Mouse (Mus musculus) lung, postnatal 0 days (tissue): ENCODE measurements around the gene Lrmda. TPM values are rescaled to one million over a fixed set of nuclear protein-coding genes. Genes with fewer than 3 reads are reported as not detected.

Experiments
- ATAC-seq: fragments of 200-750 bp; cut with Nextera tagmentation; 2 replicates; pipeline ENCODE4 v1.8.0; 2017; ENCODE audit warnings: moderate library complexity
- DNase-seq: peaks from one replicate; pipeline ENCODE4 v3.0.0-alpha.2; 2016; ENCODE audit warnings: low spot score
- H3K27ac ChIP-seq: fragments of 300-500 bp; sonication (generic); 2 replicates; pipeline ENCODE4 v1.5.1; 2014; ENCODE audit warnings: antibody characterized with exemption, mild to moderate bottlenecking, low read length, mixed read lengths
- H3K27me3 ChIP-seq: fragments of 300-500 bp; sonication (generic); replicated peaks from 2 replicates; pipeline ENCODE4 v1.6.1; 2014; ENCODE audit warnings: low read length, mixed read lengths; ENCODE audit not compliant: insufficient read depth
- H3K36me3 ChIP-seq: fragments of 300-500 bp; sonication (generic); 2 replicates; pipeline ENCODE4 v1.6.1; 2014; ENCODE audit warnings: low read length, mixed read lengths; ENCODE audit not compliant: insufficient read depth
- H3K4me1 ChIP-seq: fragments of 300-500 bp; sonication (generic); 2 replicates; pipeline ENCODE4 v1.6.1; 2014; ENCODE audit warnings: antibody characterized with exemption, low read depth, low read length, mixed read lengths; ENCODE audit not compliant: insufficient read depth
- H3K4me2 ChIP-seq: fragments of 300-500 bp; sonication (generic); replicated peaks from 2 replicates; pipeline ENCODE4 v1.6.1; 2014; ENCODE audit warnings: low read depth, mild to moderate bottlenecking, low read length, moderate library complexity, mixed read lengths
- H3K4me3 ChIP-seq: fragments of 300-500 bp; sonication (generic); 2 replicates; pipeline ENCODE4 v1.5.1; 2014; ENCODE audit warnings: low read depth, low read length
- H3K9ac ChIP-seq: fragments of 300-500 bp; sonication (generic); replicated peaks from 2 replicates; pipeline ENCODE4 v1.6.1; 2014; ENCODE audit warnings: low read depth, mild to moderate bottlenecking
- H3K9me3 ChIP-seq: fragments of 300-500 bp; sonication (generic); 2 replicates; pipeline ENCODE4 v1.6.1; 2016; ENCODE audit warnings: low read length, mixed read lengths
- CTCF ChIP-seq: IDR thresholded peaks from 2 replicates; pipeline ENCODE4 v1.5.1; 2016; ENCODE audit warnings: antibody characterized with exemption, mild to moderate bottlenecking
- EP300 ChIP-seq: IDR thresholded peaks from 2 replicates; pipeline ENCODE4 v1.6.1; 2016; ENCODE audit warnings: antibody characterized with exemption, mild to moderate bottlenecking, control low read depth
- WGBS: fragments of 180-500 bp; shearing (Covaris S2); extraction: QIAGEN DNeasy Blood & Tissue Kit; methylation state at CpG from one replicate; pipeline ENCODE4 v1.1.7; 2014; 5-methylcytosine and 5-hydroxymethylcytosine counted together
- polyA plus RNA-seq: library from polyadenylated mRNA; unstranded; fragments of >200 nt; fragmentation: Nextera tagmentation; extraction: Ambion mirVana; gene quantifications from 2 replicates; pipeline ENCODE4 v1.2.1, GENCODE M21; 2015

The Lrmda gene
- polyA plus RNA-seq, 1 experiment from 2014 or later, result 0.86 TPM

DNA sequence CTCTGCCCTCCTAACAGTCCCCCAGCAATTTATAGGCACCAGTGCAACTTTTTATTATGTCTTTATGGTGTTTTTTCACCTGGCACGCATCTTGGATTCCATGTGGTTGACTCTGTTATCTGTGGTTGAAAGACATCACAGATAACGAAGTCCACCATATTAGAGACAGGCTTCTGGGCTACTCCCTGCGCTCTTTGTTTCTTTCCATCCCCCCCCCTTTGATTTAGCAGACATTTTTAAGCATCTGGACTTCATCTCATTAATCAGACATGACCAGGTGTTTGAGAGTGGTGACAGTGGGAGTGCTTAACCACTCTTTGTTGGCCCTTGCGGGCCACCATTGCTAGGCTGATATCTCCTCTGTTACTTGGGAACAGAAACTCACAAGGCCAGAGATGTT is 71.8 kb downstream of the Lrmda start:
- ATAC-seq (no peak), DNase-seq (peak; percentile 24)
- no peak overlapping the region for H3K9ac ChIP-seq
- TF ChIP-seq EP300 (no peak), CTCF (no peak)
- H3K4me2 ChIP-seq, result no peak overlapping the region
- H3K4me1 ChIP-seq, result peaks cover 20% of the 10 kb centered on the region; the same call in 1 of the 2 replicates
- H3K9me3 ChIP-seq, result no peaks in the 10 kb centered on the region; the same call in 1 of the 2 replicates
- WGBS, result 67% methylated on average over 4 of the region's 4 CpGs
- H3K36me3 ChIP-seq, result no peaks in the 10 kb centered on the region
- no peaks in the 10 kb centered on the region for H3K27me3 ChIP-seq
- no peak overlapping the region for H3K4me3 ChIP-seq
- H3K27ac ChIP-seq, result no peak overlapping the region

DNA sequence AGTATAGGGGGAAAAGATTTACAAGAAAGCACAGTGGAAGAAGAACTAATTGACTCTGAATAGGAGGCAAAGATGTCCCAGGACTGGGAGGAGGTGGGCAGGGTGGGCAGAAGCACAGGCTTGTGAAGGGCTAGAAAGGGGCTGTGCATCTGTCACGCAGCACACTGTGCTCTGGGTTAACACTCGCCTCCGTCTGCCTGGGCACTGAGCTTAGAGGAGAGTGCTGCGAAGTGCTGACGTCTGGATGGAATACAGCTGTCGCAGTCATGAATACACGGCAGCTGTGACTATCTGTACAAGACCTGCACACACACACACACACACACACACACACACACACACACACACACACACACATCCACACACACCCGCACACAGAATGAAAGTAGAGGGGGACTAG is 73.6 kb downstream of the Lrmda start:
- Histone ChIP-seq H3K9me3 (no peaks in the 10 kb centered on the region), H3K27me3 (no peaks in the 10 kb centered on the region), H3K9ac (no peak overlapping the region), H3K4me2 (no peak overlapping the region), H3K4me1 (peaks cover 20% of the 10 kb centered on the region; the same call in 1 of the 2 replicates), H3K36me3 (no peaks in the 10 kb centered on the region), H3K4me3 (no peak overlapping the region), H3K27ac (no peak overlapping the region)
- DNase-seq, result peak; percentile 63
- TF ChIP-seq CTCF, result no peak
- TF ChIP-seq EP300, result no peak
- peak; percentile 64 for ATAC-seq
- 27% methylated on average over 8 of the region's 8 CpGs for WGBS

DNA sequence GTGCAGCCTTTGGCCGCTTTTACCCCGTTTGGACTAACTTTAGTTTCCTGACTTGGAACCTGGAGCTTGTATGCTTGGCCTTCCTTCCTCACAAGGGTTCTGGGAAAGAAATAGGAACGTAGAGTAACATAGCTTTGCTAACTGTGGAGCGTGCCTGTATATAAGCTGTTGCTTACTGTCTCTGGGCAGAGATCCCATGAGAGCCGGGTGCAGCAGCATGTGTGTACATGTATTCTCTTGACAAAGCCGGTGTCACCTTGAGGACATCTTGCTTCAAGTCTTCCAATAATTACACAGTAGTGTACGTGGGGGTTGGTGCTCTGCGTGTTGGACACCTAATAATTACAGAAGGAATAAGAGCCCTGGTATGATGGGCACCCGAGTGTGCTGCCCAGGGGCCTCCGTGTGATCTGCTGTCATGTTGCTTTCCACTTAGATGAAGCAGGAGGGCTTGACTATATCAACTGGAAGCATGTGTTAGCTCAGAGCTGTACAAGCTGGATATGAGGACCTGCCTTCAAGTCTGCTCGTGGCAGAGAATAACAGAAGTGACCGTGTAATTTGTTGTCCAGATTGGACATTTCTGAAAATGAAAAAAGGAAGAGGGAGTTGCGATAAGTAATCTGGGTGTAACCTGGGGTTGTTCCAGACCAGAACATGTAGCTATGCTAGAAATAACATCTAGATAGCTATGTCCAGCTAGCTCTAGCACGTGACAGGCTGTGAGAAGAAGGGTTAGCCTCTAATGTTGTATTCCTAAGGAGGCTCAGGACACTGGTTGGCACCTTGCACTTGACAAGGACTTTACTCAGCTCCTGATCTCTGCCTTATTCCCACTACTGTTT is 82.7 kb downstream of the Lrmda start:
- 85% methylated on average over 14 of the region's 14 CpGs for WGBS
- no peaks in the 10 kb centered on the region for H3K36me3 ChIP-seq
- no peak for DNase-seq
- H3K4me3 ChIP-seq, result no peak overlapping the region
- no peaks in the 10 kb centered on the region for H3K9me3 ChIP-seq
- no peak overlapping the region for H3K9ac ChIP-seq
- no peak for ATAC-seq
- no peak overlapping the region for H3K27ac ChIP-seq
- no peak overlapping the region for H3K4me2 ChIP-seq
- TF ChIP-seq EP300 (no peak), CTCF (no peak)
- no peaks in the 10 kb centered on the region for H3K27me3 ChIP-seq
- no peaks in the 10 kb centered on the region for H3K4me1 ChIP-seq

DNA sequence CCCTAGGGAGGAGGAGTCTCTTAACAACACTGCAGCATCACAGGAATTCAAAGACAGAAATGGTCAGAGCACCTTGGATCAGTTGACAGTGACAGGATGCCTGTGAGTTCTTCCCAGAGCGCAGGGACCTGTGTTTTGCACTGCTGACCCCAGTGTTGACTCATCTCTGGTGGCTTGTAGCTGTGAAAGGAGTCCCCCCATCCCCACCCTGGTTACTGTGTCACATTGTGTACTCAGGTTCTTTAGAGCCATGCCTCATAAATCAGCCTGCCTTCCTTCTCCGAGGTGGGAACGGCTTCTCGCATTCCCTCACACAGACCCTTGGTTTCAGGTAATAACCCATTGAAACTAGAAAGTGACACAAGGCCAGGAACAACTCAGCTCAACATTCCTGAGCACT is 86.3 kb downstream of the Lrmda start:
- H3K4me1 ChIP-seq, result no peaks in the 10 kb centered on the region
- H3K9me3 ChIP-seq, result no peaks in the 10 kb centered on the region
- H3K4me2 ChIP-seq, result no peak overlapping the region
- H3K4me3 ChIP-seq, result no peak overlapping the region
- H3K27me3 ChIP-seq, result no peaks in the 10 kb centered on the region
- no peak for TF ChIP-seq CTCF
- TF ChIP-seq EP300, result no peak
- no peaks in the 10 kb centered on the region for H3K36me3 ChIP-seq
- 71% methylated on average over 4 of the region's 4 CpGs for WGBS
- no peak overlapping the region for H3K27ac ChIP-seq
- no peak for DNase-seq
- no peak for ATAC-seq
- no peak overlapping the region for H3K9ac ChIP-seq

DNA sequence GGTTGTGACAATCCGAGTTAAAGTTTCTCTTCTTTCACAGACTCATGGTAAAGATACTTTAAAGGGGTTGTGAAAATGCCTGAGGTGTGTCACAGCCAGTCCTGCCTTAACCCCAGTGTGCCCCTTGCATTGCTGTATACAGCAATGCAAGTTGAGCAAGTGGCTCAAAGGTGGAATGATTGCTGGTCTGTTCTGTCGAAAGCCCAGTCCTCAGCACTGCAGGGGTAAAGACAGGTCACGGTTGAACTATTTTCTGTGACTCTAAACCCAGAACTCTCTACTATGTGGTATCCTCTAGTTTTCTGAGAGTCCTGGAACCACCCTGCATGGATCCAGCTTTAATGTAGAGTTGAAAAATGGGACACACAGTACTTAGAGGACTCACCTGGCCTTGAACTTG is 87.3 kb downstream of the Lrmda start:
- Histone ChIP-seq H3K9me3 (no peaks in the 10 kb centered on the region), H3K4me3 (no peak overlapping the region), H3K27me3 (no peaks in the 10 kb centered on the region), H3K36me3 (no peaks in the 10 kb centered on the region), H3K4me2 (no peak overlapping the region), H3K9ac (no peak overlapping the region), H3K4me1 (no peaks in the 10 kb centered on the region), H3K27ac (no peak overlapping the region)
- TF ChIP-seq EP300 (no peak), CTCF (no peak)
- ATAC-seq, result no peak
- no peak for DNase-seq
- WGBS, result 71% methylated on average over 3 of the region's 3 CpGs

DNA sequence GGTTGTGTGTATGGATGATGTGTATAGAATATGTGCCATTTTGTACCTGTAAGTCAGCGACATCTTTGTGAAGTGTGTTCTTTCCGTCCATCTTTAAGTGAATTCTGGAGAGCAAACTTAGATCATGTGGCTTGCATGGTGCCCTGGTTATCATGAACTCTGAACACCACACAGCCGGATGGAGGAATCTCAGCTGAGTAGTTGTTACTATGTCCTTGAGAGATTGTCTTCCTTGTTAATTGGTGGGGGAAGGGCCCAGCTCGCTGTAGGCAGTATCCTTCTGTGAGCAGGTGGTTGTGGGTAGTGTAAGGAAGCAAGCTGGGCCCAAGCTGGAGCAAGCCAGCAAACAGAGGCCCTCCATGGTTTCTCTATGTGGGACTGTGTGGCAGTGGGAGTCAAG is 89.9 kb downstream of the Lrmda start:
- Histone ChIP-seq H3K9ac (no peak overlapping the region), H3K4me3 (no peak overlapping the region), H3K4me2 (no peak overlapping the region), H3K36me3 (no peaks in the 10 kb centered on the region), H3K9me3 (no peaks in the 10 kb centered on the region), H3K4me1 (no peaks in the 10 kb centered on the region), H3K27ac (no peak overlapping the region), H3K27me3 (no peaks in the 10 kb centered on the region)
- ATAC-seq (no peak), DNase-seq (no peak)
- WGBS, result 69% methylated on average over 4 of the region's 4 CpGs
- TF ChIP-seq EP300 (no peak), CTCF (no peak)
